Mouse (Mus musculus) kidney, postnatal 14 days (tissue): ENCODE data around the gene 4921530L21Rik.

Experiments used
- DNase-seq: peaks from one replicate; pipeline ENCODE4 v3.0.0; 2022; ENCODE audit warnings: mixed read lengths

4921530L21Rik gene

DNA sequence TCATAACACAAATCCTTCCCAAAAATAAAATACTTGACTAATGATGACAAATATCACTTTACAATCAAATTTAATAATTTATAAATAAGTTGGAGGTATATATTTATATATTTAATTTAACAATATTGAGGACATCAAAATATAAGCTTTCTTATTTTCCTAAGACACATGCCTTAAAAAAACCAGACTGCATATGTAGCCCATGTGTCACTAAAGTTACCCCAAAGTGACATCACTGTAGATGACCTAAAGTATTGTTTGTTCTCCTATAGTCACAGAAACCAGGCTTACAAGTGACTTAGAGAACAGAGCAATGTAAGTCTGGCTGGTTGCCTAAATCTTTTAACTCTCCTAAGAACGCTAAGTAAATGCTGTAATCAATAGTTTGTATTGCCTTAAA, at the start of gene 4921530L21Rik:
4921530L21Rik (plus strand) TSS at position 301 of the 400 bp plus-strand sequence.
- DNase-seq = no peak

- no peak for DNase-seq
Observed at GRCm38 (mm10) chr14:95833866-95834265, 47.2 kb upstream of the 4921530L21Rik start.

DNA sequence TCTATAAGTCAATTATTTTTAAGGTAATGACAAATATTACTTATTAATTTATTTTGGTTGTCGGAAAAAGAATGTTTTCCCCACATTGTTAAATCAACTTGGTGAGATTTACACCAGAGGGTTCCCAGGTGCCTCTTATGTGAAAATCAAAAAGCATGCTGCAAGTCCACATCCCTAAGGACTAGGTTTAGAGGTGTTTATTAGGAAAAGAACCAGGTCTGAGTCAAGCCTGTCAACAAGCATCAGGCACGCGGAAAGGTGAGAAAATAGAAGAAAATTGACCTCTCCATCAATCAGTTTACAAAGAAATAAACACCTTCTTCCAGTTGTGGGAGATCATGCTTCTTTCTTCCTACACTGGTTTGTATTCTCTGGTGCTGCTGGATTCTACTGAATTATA, 18.1 kb upstream of the 4921530L21Rik start:
- DNase-seq = no peak

DNA sequence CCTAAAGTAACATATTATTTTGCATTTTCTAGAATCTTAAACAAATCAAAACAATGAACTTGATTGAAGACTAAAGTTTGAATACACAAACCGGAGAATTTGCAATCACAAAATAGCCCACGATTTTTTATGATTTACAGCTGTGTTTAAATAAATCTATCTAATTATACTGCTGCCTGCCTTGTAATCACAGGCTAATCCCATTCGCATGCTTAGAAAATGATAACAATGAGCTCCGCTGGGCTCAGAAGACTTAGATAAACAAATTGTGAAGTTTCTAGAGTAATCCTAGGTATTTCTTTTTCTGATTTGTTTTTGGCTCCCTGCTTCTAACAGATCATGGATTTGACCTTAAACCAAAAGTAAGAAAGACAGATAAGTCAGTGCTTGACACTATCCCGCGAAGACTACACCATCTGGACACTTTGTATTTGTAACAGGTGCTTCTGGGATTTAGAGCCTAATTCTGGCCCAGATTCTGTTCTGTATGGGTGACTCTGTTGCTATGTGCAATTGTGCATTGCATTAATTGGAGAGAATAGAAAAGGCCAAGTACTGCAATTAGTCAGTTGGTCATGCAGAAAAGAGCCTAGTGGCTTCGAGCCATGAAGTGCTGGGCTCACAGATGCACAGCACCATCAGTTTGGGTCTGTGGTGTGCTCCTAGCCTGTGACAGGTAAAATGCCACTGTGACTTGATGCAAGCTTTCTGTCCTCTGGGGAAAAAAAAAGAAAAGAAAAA, 15.2 kb upstream of the 4921530L21Rik start:
- no peak for DNase-seq

DNA sequence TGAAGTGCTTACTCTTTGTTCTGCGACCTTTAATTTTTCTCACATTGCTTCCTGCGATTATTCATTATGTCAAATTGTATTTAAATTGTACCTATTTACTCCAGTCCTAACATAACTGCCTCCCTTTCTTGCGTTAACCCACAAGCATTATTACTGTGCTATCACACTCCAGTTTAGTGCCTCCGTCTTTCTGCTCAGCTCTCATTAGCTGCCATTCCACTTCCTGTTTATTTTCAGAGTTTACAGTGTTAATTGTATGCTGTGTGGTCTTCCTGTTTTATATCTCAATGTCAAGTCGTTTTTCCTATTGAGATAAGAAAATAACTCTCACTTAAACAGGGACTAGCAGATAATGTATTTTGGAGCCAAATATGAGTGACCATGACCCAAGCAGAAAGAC, 9.0 kb upstream of the 4921530L21Rik start:
- no peak for DNase-seq

- DNase-seq = no peak
Observed at GRCm38 (mm10) chr14:95876785-95877510, 4.1 kb upstream of the 4921530L21Rik start.

GRCm38 (mm10) chr14:95877548-95877947, 3.5 kb upstream of the 4921530L21Rik start:
- no peak for DNase-seq

DNA sequence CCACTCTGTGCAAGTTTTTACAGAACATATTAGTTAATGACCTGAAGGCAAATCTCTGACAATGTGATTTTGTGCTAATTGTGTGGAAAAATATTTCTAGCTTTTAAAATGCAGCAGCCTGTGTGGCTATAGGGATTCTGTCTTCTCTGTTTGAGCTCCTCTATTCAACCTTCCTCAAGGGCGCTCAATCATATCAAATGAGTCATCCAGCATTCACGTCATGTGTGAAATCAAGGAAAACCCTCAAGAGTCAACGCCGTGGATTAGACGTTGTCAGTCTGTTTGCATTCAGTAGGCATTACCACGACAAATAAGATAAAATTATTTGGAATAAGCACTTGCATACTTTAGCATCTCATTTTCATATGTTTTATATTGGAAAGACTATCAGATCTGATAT, 18.4 kb downstream of the 4921530L21Rik start:
- DNase-seq = no peak

GRCm38 (mm10) chr14:95904591-95905095, 23.6 kb downstream of the 4921530L21Rik start:
- no peak for DNase-seq

GRCm38 (mm10) chr14:95913293-95913692, 32.2 kb downstream of the 4921530L21Rik start:
- no peak for DNase-seq

- DNase-seq = no peak
Observed at GRCm38 (mm10) chr14:95926742-95927141, 45.7 kb downstream of the 4921530L21Rik start.

DNA sequence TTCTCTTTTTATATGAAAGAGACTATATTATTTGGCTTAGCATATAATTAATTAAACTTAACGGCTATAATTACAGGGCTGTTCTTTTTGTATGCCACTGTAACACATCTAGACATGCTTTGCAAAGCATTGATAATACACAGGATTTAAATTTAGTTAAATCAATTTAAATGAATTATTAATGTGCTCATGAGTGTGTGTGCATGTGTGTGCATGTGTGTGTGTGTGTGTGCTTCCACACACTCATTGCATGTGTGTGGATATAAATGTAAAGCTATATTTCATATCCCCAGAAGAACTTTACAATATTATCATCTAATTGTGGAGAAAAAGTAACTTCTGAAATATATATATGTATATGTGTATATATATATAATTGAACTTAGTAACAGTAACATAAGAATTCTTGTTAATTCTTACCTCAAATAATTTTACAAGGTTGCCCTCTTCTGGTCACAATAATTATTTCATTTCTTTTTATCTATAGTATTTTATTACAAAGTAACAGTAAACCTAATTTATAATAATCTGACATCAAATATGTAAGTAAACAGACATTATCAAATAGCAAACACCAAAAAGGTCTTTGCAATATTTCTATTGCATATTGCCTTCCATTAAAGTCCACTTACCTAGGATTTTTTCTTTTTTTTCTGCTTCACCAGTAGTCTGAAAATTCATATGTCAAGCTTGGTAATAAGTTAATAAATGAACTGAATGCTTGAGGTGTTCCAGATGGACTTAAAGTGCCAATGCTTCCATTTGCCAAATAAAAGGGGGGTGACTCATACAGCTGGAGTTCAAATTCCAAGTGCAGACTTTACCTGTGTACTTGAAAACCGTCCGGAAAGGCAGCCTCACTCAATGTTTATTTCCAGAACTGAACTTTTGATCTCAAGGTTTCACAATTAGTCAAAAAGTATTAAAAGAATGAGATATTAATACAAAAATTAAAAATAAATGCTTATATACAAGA, 47.0 kb downstream of the 4921530L21Rik start:
- peak; percentile 4 for DNase-seq
